Mouse (Mus musculus): ENCODE data around the gene Hist1h4n.
"Not testable (repeated sequence)": the region's sequence is repeated elsewhere in the genome, so short reads cannot be mapped to it uniquely, and the experiment has no call there.

Hist1h4n gene

DNA sequence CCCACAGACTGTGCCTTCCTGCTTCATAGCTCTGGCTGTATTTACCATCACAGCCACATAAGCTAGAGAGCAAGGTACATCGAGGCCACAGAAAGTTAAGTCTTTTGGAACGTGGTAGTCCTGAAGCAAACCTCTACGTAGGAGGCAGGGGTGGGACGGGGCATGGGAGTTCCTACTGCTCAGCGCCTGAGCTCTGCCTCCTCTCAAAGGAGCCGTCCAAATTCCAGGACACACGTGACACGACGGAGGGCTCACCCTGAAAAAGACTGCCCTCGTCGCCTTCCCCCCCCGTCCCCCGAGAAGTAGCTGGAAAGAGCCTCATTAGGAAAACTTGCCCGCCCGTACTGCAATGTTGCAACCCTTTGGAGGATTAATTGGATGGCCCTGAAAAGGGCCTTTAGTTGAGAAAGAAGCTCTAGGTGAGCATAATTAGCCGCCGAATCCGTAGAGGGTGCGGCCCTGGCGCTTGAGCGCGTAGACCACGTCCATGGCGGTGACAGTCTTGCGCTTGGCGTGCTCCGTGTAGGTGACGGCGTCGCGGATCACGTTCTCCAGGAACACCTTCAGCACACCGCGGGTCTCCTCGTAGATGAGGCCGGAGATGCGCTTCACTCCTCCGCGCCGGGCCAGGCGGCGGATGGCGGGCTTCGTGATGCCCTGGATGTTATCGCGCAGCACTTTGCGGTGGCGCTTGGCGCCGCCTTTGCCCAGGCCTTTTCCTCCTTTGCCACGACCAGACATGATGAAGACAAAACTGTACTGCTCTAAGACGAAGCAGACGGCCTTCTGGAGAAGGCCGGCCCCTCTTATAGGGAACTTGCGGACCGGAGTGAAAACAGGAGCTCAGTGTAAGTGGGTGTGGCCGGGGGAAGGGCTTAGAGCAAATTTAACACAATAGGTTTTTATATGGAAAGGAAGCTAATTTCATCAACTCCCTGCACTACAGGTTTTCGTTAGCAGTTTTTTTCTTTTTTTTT lies at the start of gene Hist1h4n:
TSS of gene Hist1h4n (minus strand) at position 779 of the 977 bp plus-strand sequence.
- not testable (repeated sequence) for DNase-seq (ENCODE audit: low read depth)

DNA sequence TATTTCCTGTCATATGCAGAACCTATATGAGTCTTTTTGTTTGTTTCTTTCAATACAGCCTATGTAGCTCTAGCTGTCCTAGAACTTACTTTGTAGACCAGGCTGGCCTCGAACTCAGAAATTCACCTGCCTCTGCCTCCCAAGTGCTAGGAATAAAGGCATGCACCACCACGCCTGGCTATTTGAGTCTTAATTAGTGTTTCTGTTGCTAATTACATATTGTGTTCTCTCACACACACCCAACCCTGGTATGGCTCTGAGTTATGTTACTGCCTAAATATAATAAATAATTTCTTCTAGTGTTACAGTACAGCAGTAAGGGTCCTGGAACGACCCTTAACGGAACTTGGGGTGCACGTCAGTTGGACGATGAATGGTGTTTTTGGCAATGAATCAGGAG lies 48.7 kb upstream of the Hist1h4n start:
- DNase-seq (ENCODE audit: low read depth), result no peak

DNA sequence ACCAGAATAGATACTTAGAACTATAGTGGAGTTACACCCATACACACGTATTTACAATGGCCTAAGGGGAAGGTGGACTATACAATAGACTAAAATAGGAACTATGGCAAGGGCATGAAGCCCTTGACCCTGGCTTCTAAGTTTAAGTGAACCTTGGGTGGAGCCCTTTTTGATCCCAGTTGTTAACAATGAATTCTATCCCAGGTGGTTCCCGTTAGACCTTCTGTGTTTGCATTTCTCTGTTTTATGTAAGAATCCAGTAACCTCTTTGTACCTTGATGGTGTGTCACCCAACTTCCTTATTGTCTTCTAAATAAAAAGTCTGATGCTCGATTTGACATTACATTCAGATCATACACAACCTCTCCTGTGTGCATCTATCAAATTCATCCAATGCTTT lies 33.5 kb upstream of the Hist1h4n start:
- not testable (repeated sequence) for DNase-seq (ENCODE audit: low read depth)

DNA sequence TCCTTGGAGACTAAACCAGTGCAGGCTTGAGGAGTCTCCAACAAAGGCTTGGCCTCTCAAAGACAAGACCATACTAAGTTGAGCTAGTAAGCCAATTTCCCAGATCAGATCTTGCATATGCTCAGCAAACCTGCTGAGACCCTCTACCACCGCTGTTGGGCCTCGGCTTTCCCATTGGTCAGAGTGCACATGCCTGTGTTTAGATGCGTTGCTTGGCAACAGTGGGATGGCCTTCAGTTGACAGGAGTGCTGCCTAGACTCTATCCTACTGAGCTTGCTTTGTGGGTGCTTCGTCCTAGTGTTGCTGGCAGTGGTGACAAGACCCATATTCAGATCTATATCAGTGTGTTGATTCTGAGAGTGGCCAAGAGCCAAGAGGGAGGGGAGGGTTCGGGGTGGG lies 29.6 kb upstream of the Hist1h4n start:
- DNase-seq (ENCODE audit: low read depth), result no peak

DNA sequence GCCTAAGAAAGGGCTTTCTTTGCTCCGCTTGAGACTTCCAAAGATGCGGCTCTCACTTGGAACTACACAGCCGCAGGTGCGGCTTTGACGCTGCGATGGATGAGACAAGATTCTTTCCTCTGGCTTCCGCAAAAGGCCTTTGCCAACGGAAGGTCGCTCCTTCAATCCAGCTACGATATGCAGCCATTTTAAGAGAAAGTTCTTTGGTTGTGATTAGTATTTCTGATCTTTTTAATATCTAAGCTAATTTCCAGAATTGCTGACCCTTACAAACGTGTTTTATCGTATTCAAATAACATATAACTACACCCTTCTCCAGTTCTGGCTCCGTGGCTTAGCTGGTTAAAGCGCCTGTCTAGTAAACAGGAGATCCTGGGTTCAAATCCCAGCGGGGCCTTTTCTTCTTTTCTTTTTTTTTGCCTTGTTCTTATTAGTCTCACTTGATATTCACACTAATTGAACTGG lies 23.7 kb upstream of the Hist1h4n start:
- DNase-seq (ENCODE audit: low read depth), result peak; percentile 56

DNA sequence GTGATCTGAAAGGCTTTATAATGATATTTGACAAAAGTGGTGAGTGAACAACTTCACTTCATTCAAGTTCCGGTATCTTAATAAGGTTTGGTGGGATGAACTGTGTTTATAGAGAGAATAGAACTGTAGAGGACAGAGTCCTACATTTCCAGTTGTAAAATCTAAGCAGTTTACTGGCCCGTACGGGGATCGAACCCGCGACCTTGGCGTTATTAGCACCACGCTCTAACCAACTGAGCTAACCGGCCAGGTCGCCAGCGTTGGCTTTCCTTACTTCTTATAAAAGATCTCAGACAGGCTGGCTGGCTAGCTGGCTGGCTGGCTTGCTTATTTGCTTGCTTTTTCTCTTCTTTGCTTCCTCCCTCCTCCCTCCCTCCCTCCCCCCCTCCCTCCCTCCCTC lies 23.1 kb upstream of the Hist1h4n start:
- DNase-seq (ENCODE audit: low read depth), result peak; percentile 56

DNA sequence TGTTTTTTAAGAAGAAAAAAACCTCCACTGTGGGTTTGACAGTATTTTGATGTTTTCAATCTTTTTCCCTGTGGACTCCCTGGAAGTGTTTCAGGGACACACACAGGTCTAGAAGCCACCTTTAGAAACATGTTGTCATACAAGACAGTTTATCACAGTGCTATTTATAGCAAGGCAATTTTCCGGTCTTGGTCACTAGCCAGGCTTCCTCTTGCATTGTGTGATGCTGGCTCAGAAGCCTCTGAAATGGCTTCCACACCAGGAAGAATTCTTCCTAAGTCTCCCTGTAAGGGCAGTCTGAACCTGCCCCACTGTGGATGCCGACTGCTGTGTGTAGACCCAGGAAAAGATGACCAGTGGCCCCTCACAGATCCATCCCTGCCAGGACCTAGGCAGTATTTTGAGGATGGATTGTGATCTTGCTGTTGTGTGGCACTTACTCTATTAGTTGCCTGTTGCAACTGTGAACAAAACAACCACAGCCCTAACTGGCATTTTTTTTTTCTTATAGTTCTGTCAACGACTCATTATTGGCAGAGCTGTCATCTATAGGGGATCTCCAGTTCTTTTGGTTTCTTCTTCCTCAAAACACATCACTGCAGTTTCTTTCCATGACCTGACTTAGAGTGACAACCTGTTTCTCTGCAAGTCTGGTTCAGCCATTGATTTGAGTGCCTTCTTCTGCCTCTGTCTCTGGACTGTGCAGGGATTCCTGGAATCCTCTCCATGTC lies 20.4 kb upstream of the Hist1h4n start:
- no peak for DNase-seq (ENCODE audit: low read depth)

DNA sequence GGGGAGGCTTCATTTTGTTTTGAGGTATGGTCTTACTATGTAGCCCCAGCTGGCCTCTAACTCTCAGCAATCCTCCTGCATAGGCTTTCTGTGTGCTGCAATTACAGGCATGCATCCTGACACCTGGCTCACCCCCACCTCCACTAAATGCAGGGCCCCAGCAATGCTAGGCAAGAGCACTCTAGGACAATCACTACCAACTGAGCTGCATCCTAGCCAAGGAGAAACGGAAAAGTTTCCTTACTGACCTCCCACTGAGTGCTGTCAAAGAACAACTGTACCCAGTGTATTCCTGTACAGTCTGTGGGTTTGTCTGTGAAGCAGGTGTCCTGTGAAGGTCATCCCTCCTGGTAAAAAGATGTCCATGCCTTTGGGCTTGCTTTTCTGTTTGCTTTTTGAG lies 18.7 kb upstream of the Hist1h4n start:
- not testable (repeated sequence) for DNase-seq (ENCODE audit: low read depth)

DNA sequence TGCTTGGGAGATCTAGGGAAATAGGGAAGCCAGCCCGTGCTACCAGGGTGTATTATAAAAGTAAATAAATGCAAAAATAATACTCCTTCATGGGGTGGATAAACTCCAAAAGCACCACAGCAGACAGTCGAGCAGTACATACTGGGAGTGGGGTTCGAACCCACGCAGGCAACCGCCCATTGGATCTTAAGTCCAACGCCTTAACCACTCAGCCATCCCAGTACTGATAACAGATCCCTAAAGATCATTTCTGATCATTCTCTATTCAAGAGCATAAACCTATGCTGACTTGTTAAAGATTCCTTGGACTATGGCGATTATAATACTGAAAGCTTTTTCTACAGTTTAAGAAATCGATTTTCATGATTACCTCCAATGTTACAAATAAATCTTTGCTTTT lies 15.9 kb upstream of the Hist1h4n start:
- no peak for DNase-seq (ENCODE audit: low read depth)

DNA sequence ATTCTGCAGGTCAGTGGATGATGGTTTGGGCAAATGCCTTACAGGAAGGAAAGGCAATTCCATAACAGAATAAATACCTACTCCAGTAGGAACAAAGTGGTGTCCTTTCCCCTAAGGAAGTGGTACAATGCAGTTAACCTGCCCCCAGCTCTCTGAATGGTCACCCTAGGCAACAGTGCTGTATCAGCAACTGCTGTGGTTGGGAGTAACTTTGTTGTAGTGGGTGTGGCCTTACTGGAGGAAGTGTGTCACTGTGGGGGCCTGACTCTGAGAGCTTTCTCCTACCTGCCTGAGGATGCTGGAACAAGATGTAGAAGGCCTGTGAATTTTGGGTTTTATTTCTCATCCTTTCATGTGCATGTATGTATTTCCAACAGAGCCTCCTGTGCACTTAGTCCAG lies 14.4 kb upstream of the Hist1h4n start:
- DNase-seq (ENCODE audit: low read depth), result not testable (repeated sequence)

DNA sequence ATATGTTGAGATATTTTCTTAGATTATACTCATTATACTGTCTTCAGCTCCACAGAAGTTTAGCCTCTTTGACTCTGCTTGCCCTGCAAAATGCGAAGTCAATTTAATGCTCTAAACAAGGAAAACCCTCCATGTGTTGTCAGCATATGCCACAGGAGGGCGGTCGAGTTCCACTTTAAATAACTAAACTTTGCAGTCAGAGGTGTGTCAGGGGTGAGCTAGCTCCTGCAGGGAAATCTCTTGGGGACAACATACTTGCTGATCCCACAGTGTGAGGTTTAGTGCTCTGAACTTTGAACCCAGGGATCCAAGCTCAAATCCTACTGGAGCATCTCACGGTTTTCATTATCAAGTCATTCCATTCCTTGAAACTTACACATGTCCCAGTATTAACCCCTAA lies 8.5 kb upstream of the Hist1h4n start:
- DNase-seq (ENCODE audit: low read depth), result not testable (repeated sequence)

DNA sequence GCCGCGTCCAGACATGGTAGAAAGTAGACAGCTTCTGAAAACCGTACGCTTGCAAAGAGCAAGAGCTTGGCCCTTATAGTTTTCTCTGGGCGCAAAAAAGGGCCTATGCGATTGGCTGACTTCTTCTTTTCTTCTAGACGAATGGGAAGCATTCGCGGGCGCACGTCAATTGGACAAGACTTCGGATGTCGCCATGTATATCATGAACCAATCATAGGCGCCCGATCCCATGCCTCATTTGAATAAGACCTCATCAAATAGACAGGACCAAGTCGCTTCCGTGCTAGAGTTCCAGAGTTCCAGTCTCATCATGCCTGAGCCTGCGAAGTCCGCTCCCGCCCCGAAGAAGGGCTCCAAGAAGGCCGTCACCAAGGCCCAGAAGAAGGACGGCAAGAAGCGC lies 1.5 kb upstream of the Hist1h4n start, which contains the start of the genes Hist1h2ap and Hist1h2br:
TSS of gene Hist1h2ap (minus strand) at position 47 of the 400 bp plus-strand sequence.
TSS of gene Hist1h2br (plus strand) at position 283 of the 400 bp plus-strand sequence.
- not testable (repeated sequence) for DNase-seq (ENCODE audit: low read depth)

DNA sequence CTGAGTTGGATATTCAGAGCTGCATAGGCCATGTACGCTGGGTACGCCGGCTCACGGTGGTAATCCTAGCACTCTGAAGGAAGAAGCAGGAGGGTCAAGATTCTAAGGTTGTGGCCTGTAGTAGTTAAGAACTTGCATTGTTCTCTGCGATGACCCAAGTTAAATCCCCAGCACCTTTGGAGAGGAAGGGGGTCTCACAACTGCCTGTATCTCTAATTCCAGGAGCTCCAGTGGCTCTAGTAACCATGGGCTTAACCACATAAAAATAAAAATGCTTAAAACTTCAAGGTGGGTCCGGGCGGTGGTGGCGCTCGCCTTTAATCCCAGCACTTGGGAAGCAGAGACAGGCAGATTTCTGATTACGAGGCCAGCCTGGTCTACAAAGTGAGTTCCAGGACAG lies 1.7 kb downstream of the Hist1h4n start:
- no peak for DNase-seq (ENCODE audit: low read depth)

DNA sequence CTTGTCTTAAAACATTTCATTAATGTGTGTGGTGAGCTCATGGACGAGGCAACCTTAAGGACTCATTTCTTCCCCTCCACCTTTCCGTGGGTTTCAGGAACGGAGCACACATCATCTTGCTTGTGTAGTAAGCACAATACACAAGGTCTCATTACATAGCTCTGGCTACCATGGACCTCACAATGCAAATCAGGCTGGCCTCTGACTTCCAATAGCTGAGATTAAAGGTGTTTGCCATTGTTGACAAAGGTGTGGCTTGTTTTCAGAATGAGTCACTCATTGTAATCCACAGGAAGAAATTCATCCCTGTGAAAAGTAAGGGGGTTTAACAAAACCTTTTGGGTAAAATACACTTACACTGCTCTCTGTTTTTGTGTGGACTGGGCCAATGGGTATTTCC lies 3.5 kb downstream of the Hist1h4n start:
- no peak for DNase-seq (ENCODE audit: low read depth)

DNA sequence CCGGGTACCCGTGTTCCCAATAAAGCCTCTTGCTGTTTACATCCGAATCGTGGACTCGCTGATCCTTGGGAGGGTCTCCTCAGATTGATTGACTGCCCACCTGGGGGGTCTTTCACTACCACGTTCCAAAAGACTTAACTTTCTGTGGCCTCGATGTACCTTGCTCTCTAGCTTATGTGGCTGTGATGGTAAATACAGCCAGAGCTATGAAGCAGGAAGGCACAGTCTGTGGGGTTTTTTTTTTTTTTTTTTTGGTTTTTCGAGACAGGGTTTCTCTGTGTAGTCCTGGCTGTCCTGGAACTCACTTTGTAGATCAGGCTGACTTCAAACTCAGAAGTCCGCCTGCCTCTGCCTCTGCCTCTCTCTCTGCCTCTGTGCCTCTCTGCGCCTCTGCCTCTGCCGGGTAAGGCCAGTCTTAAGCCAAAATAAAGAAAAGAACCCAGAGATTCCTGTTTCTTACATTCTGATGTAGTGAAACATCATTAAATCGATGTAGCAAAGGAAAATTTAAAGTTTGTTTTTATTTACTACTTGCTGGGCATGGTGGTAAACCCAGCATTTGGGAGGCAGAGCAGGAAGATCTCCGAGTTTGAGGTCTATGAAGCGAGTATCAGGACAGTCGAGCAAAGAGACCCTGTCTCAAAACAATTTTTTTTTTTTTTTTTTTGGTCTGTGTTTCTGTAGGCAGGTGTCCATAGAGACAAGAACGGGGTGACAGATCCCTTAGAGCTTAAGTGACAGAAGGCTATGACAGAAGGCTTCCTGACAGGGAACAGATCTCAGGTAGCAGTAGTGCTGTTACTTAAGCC lies 11.7 kb downstream of the Hist1h4n start:
- not testable (repeated sequence) for DNase-seq (ENCODE audit: low read depth)

DNA sequence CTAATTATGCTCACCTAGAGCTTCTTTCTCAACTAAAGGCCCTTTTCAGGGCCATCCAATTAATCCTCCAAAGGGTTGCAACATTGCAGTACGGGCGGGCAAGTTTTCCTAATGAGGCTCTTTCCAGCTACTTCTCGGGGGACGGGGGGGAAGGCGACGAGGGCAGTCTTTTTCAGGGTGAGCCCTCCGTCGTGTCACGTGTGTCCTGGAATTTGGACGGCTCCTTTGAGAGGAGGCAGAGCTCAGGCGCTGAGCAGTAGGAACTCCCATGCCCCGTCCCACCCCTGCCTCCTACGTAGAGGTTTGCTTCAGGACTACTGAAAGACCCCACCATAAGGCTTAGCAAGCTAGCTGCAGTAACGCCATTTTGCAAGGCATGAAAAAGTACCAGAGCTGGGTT lies 19.9 kb downstream of the Hist1h4n start:
- not testable (repeated sequence) for DNase-seq (ENCODE audit: low read depth)

DNA sequence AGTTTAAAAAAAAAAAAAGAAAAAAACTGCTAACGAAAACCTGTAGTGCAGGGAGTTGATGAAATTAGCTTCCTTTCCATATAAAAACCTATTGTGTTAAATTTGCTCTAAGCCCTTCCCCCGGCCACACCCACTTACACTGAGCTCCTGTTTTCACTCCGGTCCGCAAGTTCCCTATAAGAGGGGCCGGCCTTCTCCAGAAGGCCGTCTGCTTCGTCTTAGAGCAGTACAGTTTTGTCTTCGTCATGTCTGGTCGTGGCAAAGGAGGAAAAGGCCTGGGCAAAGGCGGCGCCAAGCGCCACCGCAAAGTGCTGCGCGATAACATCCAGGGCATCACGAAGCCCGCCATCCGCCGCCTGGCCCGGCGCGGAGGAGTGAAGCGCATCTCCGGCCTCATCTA lies 20.5 kb downstream of the Hist1h4n start, which contains the start of gene Hist1h4m:
TSS of gene Hist1h4m (plus strand) at position 208 of the 400 bp plus-strand sequence.
- DNase-seq (ENCODE audit: low read depth), result not testable (repeated sequence)

DNA sequence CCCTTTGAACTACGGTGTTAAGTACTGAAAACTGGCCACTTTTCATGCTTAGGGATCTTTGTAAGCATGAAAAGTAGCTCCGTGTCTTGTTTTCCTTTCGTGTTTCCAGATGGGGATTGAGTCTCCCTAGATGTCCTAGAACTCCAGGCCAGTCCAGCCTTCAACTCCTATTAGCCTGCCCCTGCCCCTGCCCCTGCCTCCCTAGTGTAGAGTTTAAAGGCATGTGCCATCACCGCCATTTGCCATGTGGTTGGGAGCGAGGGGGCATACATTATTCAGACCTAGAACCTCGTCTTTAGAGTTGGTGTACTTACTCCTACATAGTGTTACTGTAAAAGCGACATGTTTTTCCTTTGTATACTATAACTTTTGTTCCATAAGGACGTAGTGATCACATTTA lies 20.9 kb downstream of the Hist1h4n start:
- DNase-seq (ENCODE audit: low read depth), result not testable (repeated sequence)

DNA sequence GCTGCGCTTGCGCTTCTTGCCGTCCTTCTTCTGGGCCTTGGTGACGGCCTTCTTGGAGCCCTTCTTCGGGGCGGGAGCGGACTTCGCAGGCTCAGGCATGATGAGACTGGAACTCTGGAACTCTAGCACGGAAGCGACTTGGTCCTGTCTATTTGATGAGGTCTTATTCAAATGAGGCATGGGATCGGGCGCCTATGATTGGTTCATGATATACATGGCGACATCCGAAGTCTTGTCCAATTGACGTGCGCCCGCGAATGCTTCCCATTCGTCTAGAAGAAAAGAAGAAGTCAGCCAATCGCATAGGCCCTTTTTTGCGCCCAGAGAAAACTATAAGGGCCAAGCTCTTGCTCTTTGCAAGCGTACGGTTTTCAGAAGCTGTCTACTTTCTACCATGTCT lies 21.9 kb downstream of the Hist1h4n start, which contains the start of the genes Hist1h2bq and Hist1h2ao:
TSS of gene Hist1h2bq (minus strand) at position 125 of the 400 bp plus-strand sequence.
TSS of gene Hist1h2ao (plus strand) at position 393 of the 400 bp plus-strand sequence.
- DNase-seq (ENCODE audit: low read depth), result not testable (repeated sequence)

DNA sequence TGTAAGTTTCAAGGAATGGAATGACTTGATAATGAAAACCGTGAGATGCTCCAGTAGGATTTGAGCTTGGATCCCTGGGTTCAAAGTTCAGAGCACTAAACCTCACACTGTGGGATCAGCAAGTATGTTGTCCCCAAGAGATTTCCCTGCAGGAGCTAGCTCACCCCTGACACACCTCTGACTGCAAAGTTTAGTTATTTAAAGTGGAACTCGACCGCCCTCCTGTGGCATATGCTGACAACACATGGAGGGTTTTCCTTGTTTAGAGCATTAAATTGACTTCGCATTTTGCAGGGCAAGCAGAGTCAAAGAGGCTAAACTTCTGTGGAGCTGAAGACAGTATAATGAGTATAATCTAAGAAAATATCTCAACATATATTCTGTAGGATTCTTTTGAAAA lies 28.9 kb downstream of the Hist1h4n start:
- DNase-seq (ENCODE audit: low read depth), result not testable (repeated sequence)

DNA sequence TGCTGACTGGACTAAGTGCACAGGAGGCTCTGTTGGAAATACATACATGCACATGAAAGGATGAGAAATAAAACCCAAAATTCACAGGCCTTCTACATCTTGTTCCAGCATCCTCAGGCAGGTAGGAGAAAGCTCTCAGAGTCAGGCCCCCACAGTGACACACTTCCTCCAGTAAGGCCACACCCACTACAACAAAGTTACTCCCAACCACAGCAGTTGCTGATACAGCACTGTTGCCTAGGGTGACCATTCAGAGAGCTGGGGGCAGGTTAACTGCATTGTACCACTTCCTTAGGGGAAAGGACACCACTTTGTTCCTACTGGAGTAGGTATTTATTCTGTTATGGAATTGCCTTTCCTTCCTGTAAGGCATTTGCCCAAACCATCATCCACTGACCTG lies 34.8 kb downstream of the Hist1h4n start:
- DNase-seq (ENCODE audit: low read depth), result not testable (repeated sequence)

Measured in c-Kit-positive CD71-negative TER-119-negative erythroid progenitor cells, embryonic 14.5 days (primary cell).